Mouse (Mus musculus) liver, postnatal 0 days (tissue): ENCODE data around the gene Ankrd13d. TPM values are rescaled to one million over a fixed set of nuclear protein-coding genes. Genes with fewer than 3 reads are reported as not detected.

Source experiments
- ATAC-seq: fragments of 200-750 bp; cut with Nextera tagmentation; 2 replicates; pipeline ENCODE4 v1.8.0; 2017; ENCODE audit warnings: mild to moderate bottlenecking, moderate library complexity
- DNase-seq: peaks from one replicate; pipeline ENCODE4 v3.0.0-alpha.2; 2016
- H3K27ac ChIP-seq: fragments of 300-500 bp; sonication (generic); 2 replicates; pipeline ENCODE4 v1.5.1; 2014; ENCODE audit warnings: antibody characterized with exemption, moderate library complexity, mild to moderate bottlenecking, low read depth
- H3K27me3 ChIP-seq: fragments of 300-500 bp; sonication (generic); 2 replicates; pipeline ENCODE4 v1.6.1; 2014; ENCODE audit warnings: low read length, control low read depth, mixed read lengths; ENCODE audit not compliant: insufficient read depth
- H3K36me3 ChIP-seq: fragments of 300-500 bp; sonication (generic); replicated peaks from 2 replicates; pipeline ENCODE4 v1.6.1; 2014; ENCODE audit warnings: mild to moderate bottlenecking, control low read depth, low read length, moderate library complexity, mixed read lengths; ENCODE audit not compliant: insufficient read depth
- H3K4me1 ChIP-seq: fragments of 300-500 bp; sonication (generic); 2 replicates; pipeline ENCODE4 v1.6.1; 2014; ENCODE audit warnings: antibody characterized with exemption, mild to moderate bottlenecking, control low read depth; ENCODE audit not compliant: insufficient read depth
- H3K4me2 ChIP-seq: fragments of 300-500 bp; sonication (generic); 2 replicates; pipeline ENCODE4 v1.6.1; 2014; ENCODE audit warnings: low read depth, mild to moderate bottlenecking, low read length, moderate library complexity, mixed read lengths
- H3K4me3 ChIP-seq: fragments of 300-500 bp; sonication (generic); 2 replicates; pipeline ENCODE4 v1.5.1; 2014; ENCODE audit warnings: low read depth, low read length
- H3K9ac ChIP-seq: fragments of 300-500 bp; sonication (generic); replicated peaks from 2 replicates; pipeline ENCODE4 v1.6.1; 2014; ENCODE audit warnings: mild to moderate bottlenecking, moderate library complexity
- H3K9me3 ChIP-seq: fragments of 300-500 bp; sonication (generic); 2 replicates; pipeline ENCODE4 v1.6.1; 2016; ENCODE audit warnings: mild to moderate bottlenecking, control low read depth, low read length, mixed read lengths
- CTCF ChIP-seq: sonication (generic); IDR thresholded peaks from 2 replicates; pipeline ENCODE4 v1.5.1; 2016; ENCODE audit warnings: antibody characterized with exemption, low read depth
- EP300 ChIP-seq: IDR thresholded peaks from 2 replicates; pipeline ENCODE4 v1.6.1; 2016; ENCODE audit warnings: antibody characterized with exemption, low read depth, mild to moderate bottlenecking
- WGBS: fragments of 180-500 bp; shearing (Covaris S2); extraction: QIAGEN DNeasy Blood & Tissue Kit; methylation state at CpG from one replicate; pipeline ENCODE4 v1.1.7; 2014; ENCODE audit not compliant: insufficient replicate concordance; 5-methylcytosine and 5-hydroxymethylcytosine counted together
- polyA plus RNA-seq: library from polyadenylated mRNA; unstranded; fragments of >200 nt; fragmentation: Nextera tagmentation; extraction: Ambion mirVana; gene quantifications from 2 replicates; pipeline ENCODE4 v1.2.1, GENCODE M21; 2015

Ankrd13d gene
- polyA plus RNA-seq, 1 experiment from 2014 or later = 0.54 TPM

DNA sequence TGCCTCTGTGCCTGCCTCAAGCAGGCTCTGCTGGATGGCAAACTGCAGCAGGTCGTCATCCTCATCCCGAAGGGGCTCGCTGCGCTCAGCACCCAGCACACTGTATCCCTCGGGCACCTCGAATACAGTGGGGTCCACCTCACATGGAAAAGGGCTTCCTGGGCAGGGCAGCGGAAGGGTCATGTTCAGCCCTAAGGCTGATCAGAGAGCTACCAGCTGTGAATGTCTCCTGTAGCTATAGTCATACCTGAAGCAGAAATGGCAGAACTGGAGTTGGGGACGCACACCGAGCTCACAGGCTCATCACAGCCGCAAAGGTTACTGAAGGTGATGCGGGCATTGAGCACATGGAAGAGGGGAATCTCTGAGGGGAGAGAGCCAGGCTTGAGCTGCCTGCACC is 12.0 kb downstream of the Ankrd13d start:
- WGBS = 88% methylated on average over 11 of the region's 11 CpGs
- Histone ChIP-seq H3K27me3 (no peaks in the 10 kb centered on the region), H3K36me3 (no peaks in the 10 kb centered on the region), H3K9me3 (no peaks in the 10 kb centered on the region; the same call in 1 of the 2 replicates), H3K4me1 (peaks cover 11% of the 10 kb centered on the region), H3K4me2 (no peak overlapping the region), H3K4me3 (no peak overlapping the region), H3K9ac (no peak overlapping the region), H3K27ac (no peak overlapping the region)
- DNase-seq (no peak), ATAC-seq (no peak)
- TF ChIP-seq CTCF = no peak
- no peak for TF ChIP-seq EP300

- Histone ChIP-seq H3K4me3 (no peak overlapping the region), H3K4me2 (no peak overlapping the region), H3K9me3 (no peaks in the 10 kb centered on the region), H3K9ac (no peak overlapping the region), H3K36me3 (no peaks in the 10 kb centered on the region), H3K27me3 (no peaks in the 10 kb centered on the region), H3K4me1 (peaks cover 11% of the 10 kb centered on the region), H3K27ac (no peak overlapping the region)
- no peak for ATAC-seq
- TF ChIP-seq CTCF (no peak), EP300 (no peak)
- no peak for DNase-seq
- WGBS = 72% methylated on average over 6 of the region's 6 CpGs
Observed at GRCm38 (mm10) chr19:4270187-4270586, 12.8 kb downstream of the Ankrd13d start.

- WGBS = 12% methylated on average over 46 of the region's 46 CpGs
- H3K4me3 ChIP-seq = peak within 1 kb of the TSS; percentile 56
- H3K4me1 ChIP-seq = peaks cover 11% of the 10 kb centered on the region
Observed at GRCm38 (mm10) chr19:4268566-4269361, 14.2 kb downstream of the Ankrd13d start, which contains the start of gene Ssh3. TSS of gene Ssh3 (minus strand) at chr19:4269180.

DNA sequence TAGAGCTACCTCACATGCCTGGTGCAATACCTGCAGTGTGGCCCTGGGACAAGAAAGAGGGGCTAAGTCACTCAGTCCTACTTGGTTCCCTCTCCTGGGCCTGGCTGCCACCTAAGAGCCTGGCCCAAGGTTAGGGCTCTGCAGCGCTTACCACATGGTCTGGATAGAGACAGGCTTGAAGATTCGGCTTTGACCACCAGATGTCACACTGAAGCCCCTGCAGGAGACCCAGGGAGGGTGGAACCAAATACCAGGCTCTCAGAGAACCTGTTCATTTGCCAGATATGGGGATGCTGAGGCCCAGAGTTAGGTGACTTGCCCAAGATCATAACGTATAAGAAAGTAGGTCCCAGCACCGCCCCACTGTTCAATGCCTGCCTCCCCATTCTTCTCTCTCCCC is 17.0 kb downstream of the Ankrd13d start:
- 65% methylated on average over 4 of the region's 4 CpGs for WGBS
- DNase-seq = peak; percentile 14
- no peak overlapping the region for H3K27ac ChIP-seq
- no peaks in the 10 kb centered on the region for H3K27me3 ChIP-seq
- no peaks in the 10 kb centered on the region for H3K36me3 ChIP-seq
- H3K4me3 ChIP-seq = no peak overlapping the region
- no peak overlapping the region for H3K9ac ChIP-seq
- no peaks in the 10 kb centered on the region for H3K9me3 ChIP-seq
- no peak for ATAC-seq
- no peak overlapping the region for H3K4me2 ChIP-seq
- peaks cover 25% of the 10 kb centered on the region for H3K4me1 ChIP-seq
- peak; percentile 26; the same call in 1 of the 2 replicates for TF ChIP-seq CTCF
- TF ChIP-seq EP300 = no peak

More at GRCm38 (mm10) chr19:4268566-4269361, 14.2 kb downstream of the Ankrd13d start, which contains the start of gene Ssh3:
- H3K36me3 ChIP-seq = no peaks in the 10 kb centered on the region
- TF ChIP-seq CTCF = no peak
- TF ChIP-seq EP300 = no peak
- no peaks in the 10 kb centered on the region for H3K27me3 ChIP-seq
- peak; percentile 93 for ATAC-seq
- H3K9ac ChIP-seq = peak within 1 kb of the TSS; percentile 68
- H3K4me2 ChIP-seq = peak within 1 kb of the TSS; percentile 82
- H3K9me3 ChIP-seq = no peaks in the 10 kb centered on the region
- peak; percentile 83 for DNase-seq
- no peak within 1 kb of the TSS for H3K27ac ChIP-seq

- Histone ChIP-seq H3K4me2 (no peak overlapping the region), H3K36me3 (no peaks in the 10 kb centered on the region), H3K27ac (no peak overlapping the region), H3K4me1 (peaks cover 24% of the 10 kb centered on the region), H3K9ac (no peak overlapping the region), H3K9me3 (no peaks in the 10 kb centered on the region), H3K27me3 (no peaks in the 10 kb centered on the region), H3K4me3 (no peak overlapping the region)
- TF ChIP-seq CTCF = no peak
- no peak for TF ChIP-seq EP300
- DNase-seq (no peak), ATAC-seq (no peak)
- WGBS = 81% methylated on average over 6 of the region's 6 CpGs
Observed at GRCm38 (mm10) chr19:4264171-4264780, 18.7 kb downstream of the Ankrd13d start.

GRCm38 (mm10) chr19:4263702-4264101 is 19.2 kb downstream of the Ankrd13d start:
- Histone ChIP-seq H3K9ac (no peak overlapping the region), H3K27ac (no peak overlapping the region), H3K4me1 (peaks cover 18% of the 10 kb centered on the region), H3K4me2 (no peak overlapping the region), H3K9me3 (no peaks in the 10 kb centered on the region), H3K27me3 (no peaks in the 10 kb centered on the region), H3K4me3 (no peak overlapping the region), H3K36me3 (no peaks in the 10 kb centered on the region)
- DNase-seq = no peak
- no peak for ATAC-seq
- WGBS = 67% methylated on average over 14 of the region's 14 CpGs
- TF ChIP-seq EP300 (no peak), CTCF (no peak)
